Mouse (Mus musculus): Measurements from ENCODE around the gene Senp7. TPM values are rescaled to one million over a fixed set of nuclear protein-coding genes. Genes with fewer than 3 reads are reported as not detected.

The Senp7 gene
- polyA plus RNA-seq, 1 experiment from 2014 or later: 28.8 TPM

DNA sequence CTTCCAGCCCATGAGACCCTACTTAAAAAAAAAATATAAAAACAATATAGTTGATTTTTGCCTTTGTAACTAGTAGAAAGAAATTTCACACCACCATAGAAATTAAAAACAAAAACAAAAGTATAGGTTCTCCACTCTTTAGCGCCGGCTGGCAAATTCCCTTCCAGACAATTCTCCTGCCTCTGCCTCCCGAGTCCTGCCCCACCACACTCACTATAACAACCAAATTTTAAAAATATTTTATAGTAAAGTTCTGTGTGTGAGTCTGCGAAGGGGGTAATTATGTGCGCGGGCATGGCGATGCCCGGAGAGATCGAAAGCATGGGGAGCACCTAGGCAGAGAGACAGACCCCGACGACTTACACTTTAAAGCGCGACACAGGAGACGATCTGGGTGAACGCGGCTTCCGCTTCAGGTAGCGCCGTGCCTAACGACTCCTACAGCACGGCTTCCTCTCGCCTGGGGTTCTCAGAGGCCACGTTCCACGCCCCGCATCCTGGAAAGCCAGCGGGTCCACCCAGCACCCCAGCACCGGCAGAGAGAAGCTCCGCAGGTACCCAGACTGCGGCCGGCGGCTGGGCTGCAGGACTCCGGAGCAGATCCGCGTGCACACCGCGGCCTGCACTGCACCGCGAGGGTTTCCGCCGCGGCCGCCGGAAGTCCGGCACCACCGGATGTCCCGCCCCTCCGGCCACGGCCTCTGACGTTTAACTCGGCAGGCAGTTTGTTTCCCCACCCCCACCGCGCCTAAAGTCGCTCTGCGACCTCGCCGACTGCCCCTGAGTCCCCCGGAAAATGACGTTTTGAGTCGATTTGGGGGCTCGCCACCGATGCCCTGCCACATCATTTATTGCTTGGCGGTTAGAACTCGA lies 10.8 kb upstream of the Senp7 start, which contains the start of gene Trmt10c:
Gene Trmt10c (minus strand): TSS at position 682 of the 873 bp plus-strand sequence.
- peaks cover 25% of the 10 kb centered on the region for H3K36me3 ChIP-seq
- peak; percentile 100 for ATAC-seq (replicated peaks; ENCODE audit: low FRiP score)
- no peaks in the 10 kb centered on the region for H3K9me3 ChIP-seq (replicated peaks)
- H3K27ac ChIP-seq: peak within 1 kb of the TSS; percentile 93
- H3K4me3 ChIP-seq (replicated peaks): peak within 1 kb of the TSS; percentile 98
- H3K9ac ChIP-seq: peak within 1 kb of the TSS; percentile 91
- H3K4me2 ChIP-seq: peak within 1 kb of the TSS; percentile 65
- peaks cover 15% of the 10 kb centered on the region for H3K4me1 ChIP-seq
- no peaks in the 10 kb centered on the region for H3K27me3 ChIP-seq
- WGBS: under 1% methylated on average over 63 of the region's 63 CpGs

- Histone ChIP-seq H3K9me3 (replicated peaks) (no peaks in the 10 kb centered on the region), H3K27me3 (no peaks in the 10 kb centered on the region), H3K4me2 (peak overlapping the region; percentile 65), H3K4me3 (replicated peaks) (peak overlapping the region; percentile 98), H3K36me3 (peaks cover 18% of the 10 kb centered on the region), H3K9ac (peak overlapping the region; percentile 91), H3K27ac (peak overlapping the region; percentile 93), H3K4me1 (peaks cover 15% of the 10 kb centered on the region)
- 34% methylated on average over 8 of the region's 8 CpGs for WGBS
- ATAC-seq (replicated peaks; ENCODE audit: low FRiP score): peak; percentile 40
These were observed 10.0 kb upstream of the Senp7 start for GRCm38 (mm10) chr16:56038090-56038489.

- no peaks in the 10 kb centered on the region for H3K27me3 ChIP-seq
- H3K4me3 ChIP-seq (replicated peaks): no peak overlapping the region
- H3K9ac ChIP-seq: no peak overlapping the region
- no peaks in the 10 kb centered on the region for H3K36me3 ChIP-seq
- 80% methylated on average over 3 of the region's 3 CpGs for WGBS
- no peak for ATAC-seq (replicated peaks; ENCODE audit: low FRiP score)
- H3K4me2 ChIP-seq: no peak overlapping the region
- no peaks in the 10 kb centered on the region for H3K9me3 ChIP-seq (replicated peaks)
- H3K27ac ChIP-seq: no peak overlapping the region
- no peaks in the 10 kb centered on the region for H3K4me1 ChIP-seq
These were observed 7.8 kb downstream of the Senp7 start for GRCm38 (mm10) chr16:56055911-56056310.

GRCm38 (mm10) chr16:56056944-56057590 lies 8.9 kb downstream of the Senp7 start:
- Histone ChIP-seq H3K36me3 (no peaks in the 10 kb centered on the region), H3K27ac (no peak overlapping the region), H3K4me1 (no peaks in the 10 kb centered on the region), H3K9ac (no peak overlapping the region), H3K9me3 (replicated peaks) (no peaks in the 10 kb centered on the region), H3K27me3 (no peaks in the 10 kb centered on the region), H3K4me2 (no peak overlapping the region), H3K4me3 (replicated peaks) (no peak overlapping the region)
- ATAC-seq (replicated peaks; ENCODE audit: low FRiP score): no peak
- 82% methylated on average over 7 of the region's 7 CpGs for WGBS

DNA sequence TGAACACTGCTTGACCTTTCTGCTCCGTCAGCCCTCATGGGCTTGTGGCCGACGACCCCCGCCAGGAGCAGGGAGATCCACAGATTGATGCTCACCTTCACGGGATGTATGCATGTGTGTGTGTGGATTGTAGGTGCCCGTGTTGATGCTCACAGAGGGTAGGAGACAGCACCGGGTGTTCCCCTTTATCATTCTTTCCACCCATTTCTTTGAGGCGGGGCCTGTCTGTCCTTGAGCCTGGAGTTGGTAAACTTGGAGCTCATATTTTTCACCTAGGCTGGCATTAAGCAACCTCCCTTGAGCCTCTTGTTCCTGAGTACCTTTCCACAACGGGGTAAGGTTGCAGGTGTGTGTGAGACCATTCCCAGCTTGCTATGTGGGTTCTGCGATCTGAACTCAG lies 10.0 kb downstream of the Senp7 start:
- ATAC-seq (replicated peaks; ENCODE audit: low FRiP score): no peak
- WGBS: 88% methylated on average over 10 of the region's 10 CpGs
- H3K9ac ChIP-seq: no peak overlapping the region

GRCm38 (mm10) chr16:56061995-56062594 lies 14.0 kb downstream of the Senp7 start:
- no peaks in the 10 kb centered on the region for H3K27me3 ChIP-seq
- no peak for ATAC-seq (replicated peaks; ENCODE audit: low FRiP score)
- WGBS: 79% methylated on average over 7 of the region's 7 CpGs
- H3K4me2 ChIP-seq: no peak overlapping the region
- H3K36me3 ChIP-seq: no peaks in the 10 kb centered on the region
- no peaks in the 10 kb centered on the region for H3K9me3 ChIP-seq (replicated peaks)
- H3K9ac ChIP-seq: no peak overlapping the region
- H3K27ac ChIP-seq: no peak overlapping the region
- no peaks in the 10 kb centered on the region for H3K4me1 ChIP-seq
- no peak overlapping the region for H3K4me3 ChIP-seq (replicated peaks)

More for the DNA sequence above, 10.0 kb downstream of the Senp7 start:
- Histone ChIP-seq H3K4me2 (no peak overlapping the region), H3K4me1 (no peaks in the 10 kb centered on the region), H3K36me3 (no peaks in the 10 kb centered on the region), H3K4me3 (replicated peaks) (no peak overlapping the region), H3K27me3 (no peaks in the 10 kb centered on the region), H3K27ac (no peak overlapping the region), H3K9me3 (replicated peaks) (no peaks in the 10 kb centered on the region)

GRCm38 (mm10) chr16:56062981-56063380 lies 14.8 kb downstream of the Senp7 start:
- 63% methylated on average over 11 of the region's 11 CpGs for WGBS
- Histone ChIP-seq H3K9ac (no peak overlapping the region), H3K9me3 (replicated peaks) (no peaks in the 10 kb centered on the region), H3K4me2 (no peak overlapping the region), H3K4me1 (no peaks in the 10 kb centered on the region), H3K36me3 (no peaks in the 10 kb centered on the region), H3K27me3 (no peaks in the 10 kb centered on the region), H3K27ac (no peak overlapping the region), H3K4me3 (replicated peaks) (no peak overlapping the region)
- ATAC-seq (replicated peaks; ENCODE audit: low FRiP score): no peak

- Histone ChIP-seq H3K9ac (peak overlapping the region; percentile 38; the same call in 1 of the 2 replicates), H3K9me3 (replicated peaks) (no peaks in the 10 kb centered on the region), H3K4me2 (peak overlapping the region; percentile 76), H3K4me3 (replicated peaks) (peak overlapping the region; percentile 50), H3K27me3 (no peaks in the 10 kb centered on the region; the same call in 1 of the 2 replicates), H3K36me3 (no peaks in the 10 kb centered on the region), H3K27ac (0 out of 2 replicates have a peak overlapping the region, but pooled peaks have one; percentile 60), H3K4me1 (no peaks in the 10 kb centered on the region)
- ATAC-seq (replicated peaks; ENCODE audit: low FRiP score): peak; percentile 88
- 6% methylated on average over 20 of the region's 20 CpGs for WGBS
These were observed 16.3 kb downstream of the Senp7 start for GRCm38 (mm10) chr16:56064334-56064990.

DNA sequence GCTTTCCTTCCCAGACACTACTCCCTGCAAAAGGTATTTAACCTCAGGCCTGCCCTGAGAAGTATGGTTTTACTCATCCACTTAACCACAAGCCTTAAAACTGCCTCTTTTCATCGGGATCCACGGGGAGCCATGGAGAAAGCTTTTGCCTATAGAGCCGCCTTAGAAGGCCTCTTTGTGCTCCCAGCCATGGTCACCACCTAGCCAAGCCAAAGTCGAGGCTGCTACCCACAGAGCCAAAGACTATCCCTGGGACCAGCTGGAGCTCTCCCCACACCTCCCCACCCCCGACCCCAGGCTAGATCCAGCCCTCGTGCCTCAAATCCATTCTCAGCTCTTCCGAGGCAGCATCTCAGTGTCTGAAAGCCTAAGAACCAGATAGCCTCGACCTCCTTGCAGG lies 18.0 kb downstream of the Senp7 start:
- ATAC-seq (replicated peaks; ENCODE audit: low FRiP score): no peak
- Histone ChIP-seq H3K9ac (no peak overlapping the region), H3K27ac (no peak overlapping the region), H3K4me3 (replicated peaks) (no peak overlapping the region), H3K9me3 (replicated peaks) (no peaks in the 10 kb centered on the region), H3K4me2 (no peak overlapping the region), H3K36me3 (no peaks in the 10 kb centered on the region), H3K4me1 (no peaks in the 10 kb centered on the region), H3K27me3 (no peaks in the 10 kb centered on the region; the same call in 1 of the 2 replicates)
- WGBS: 61% methylated on average over 8 of the region's 8 CpGs

DNA sequence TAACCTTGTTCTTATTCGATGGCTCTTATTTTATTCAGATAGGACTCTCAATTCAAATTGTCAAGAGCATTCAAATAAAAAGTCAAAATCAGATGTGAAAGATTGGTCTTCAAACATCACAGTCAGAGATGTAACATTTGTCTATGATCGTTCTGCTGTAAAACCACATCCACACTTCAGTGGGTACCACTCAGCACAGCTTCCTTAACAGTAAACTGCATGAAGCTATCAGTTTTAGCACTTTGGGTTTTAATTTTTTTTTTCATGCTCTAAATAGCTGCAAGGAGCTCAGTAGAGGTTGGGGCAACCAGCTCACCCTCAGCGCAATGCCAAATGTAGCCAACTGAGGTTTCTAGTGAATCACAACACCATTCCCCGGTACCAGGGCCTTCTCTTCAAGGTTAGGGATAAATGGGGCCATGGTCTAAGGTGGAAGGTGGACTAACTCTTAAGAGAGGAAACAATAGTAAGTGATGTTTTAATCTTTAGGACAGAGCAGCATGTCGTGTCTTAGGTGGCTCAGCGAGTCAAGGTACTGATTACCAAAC lies 20.5 kb downstream of the Senp7 start:
- no peak overlapping the region for H3K9ac ChIP-seq
- H3K27ac ChIP-seq: no peak overlapping the region
- H3K4me2 ChIP-seq: no peak overlapping the region
- no peaks in the 10 kb centered on the region for H3K36me3 ChIP-seq
- H3K9me3 ChIP-seq (replicated peaks): no peaks in the 10 kb centered on the region
- ATAC-seq (replicated peaks; ENCODE audit: low FRiP score): no peak
- no peaks in the 10 kb centered on the region for H3K4me1 ChIP-seq
- H3K27me3 ChIP-seq: no peaks in the 10 kb centered on the region; the same call in 1 of the 2 replicates
- 90% methylated on average over 6 of the region's 6 CpGs for WGBS
- H3K4me3 ChIP-seq (replicated peaks): no peak overlapping the region

Data from kidney, embryonic 15.5 days (tissue).